Mouse (Mus musculus) heart, embryonic 13.5 days (tissue): ENCODE results near the gene Gp1ba. TPM values are rescaled to one million over a fixed set of nuclear protein-coding genes. Genes with fewer than 3 reads are reported as not detected.
A peak's percentile ranks its signal among the peaks of the same experiment; 100 is the strongest.

Experiments used
- ATAC-seq: fragments of 200-750 bp; cut with Nextera tagmentation; 2 replicates; pipeline ENCODE4 v1.8.0; 2017; ENCODE audit warnings: moderate TSS enrichment; ENCODE audit not compliant: insufficient number of reproducible peaks, low FRiP score, low TSS enrichment; ENCODE audit errors: extremely low read depth
- H3K27ac ChIP-seq: fragments of 300-500 bp; sonication (generic); replicated peaks from 2 replicates; pipeline ENCODE4 v1.5.1; 2015; ENCODE audit warnings: moderate library complexity, mild to moderate bottlenecking, inconsistent platforms
- H3K27me3 ChIP-seq: fragments of 300-500 bp; sonication (generic); replicated peaks from 2 replicates; pipeline ENCODE4 v1.6.1; 2015; ENCODE audit warnings: mild to moderate bottlenecking, inconsistent platforms
- H3K36me3 ChIP-seq: fragments of 300-500 bp; sonication (generic); 2 replicates; pipeline ENCODE4 v1.6.1; 2015; ENCODE audit warnings: mild to moderate bottlenecking, inconsistent platforms
- H3K4me1 ChIP-seq: fragments of 300-500 bp; sonication (generic); 2 replicates; pipeline ENCODE4 v1.6.1; 2015; ENCODE audit warnings: inconsistent platforms
- H3K4me2 ChIP-seq: fragments of 300-500 bp; sonication (generic); 2 replicates; pipeline ENCODE4 v1.6.1; 2015; ENCODE audit warnings: inconsistent platforms, mild to moderate bottlenecking, moderate library complexity
- H3K4me3 ChIP-seq: fragments of 300-500 bp; sonication (generic); 2 replicates; pipeline ENCODE4 v1.5.1; 2015; ENCODE audit warnings: moderate library complexity, mild to moderate bottlenecking, inconsistent platforms
- H3K9ac ChIP-seq: fragments of 300-500 bp; sonication (generic); 2 replicates; pipeline ENCODE4 v1.6.1; 2015; ENCODE audit warnings: inconsistent platforms, mild to moderate bottlenecking, moderate library complexity
- H3K9me3 ChIP-seq: fragments of 300-500 bp; sonication (generic); 2 replicates; pipeline ENCODE4 v1.6.1; 2016; ENCODE audit warnings: inconsistent platforms
- WGBS: fragments of 180-500 bp; shearing (Covaris S2); methylation state at CpG from one replicate; pipeline ENCODE4 v1.1.7; 2015; ENCODE audit warnings: mixed read lengths; 5-methylcytosine and 5-hydroxymethylcytosine counted together
- polyA plus RNA-seq: library from polyadenylated mRNA; unstranded; fragments of >200 nt; fragmentation: Nextera tagmentation; extraction: Ambion mirVana; gene quantifications from 2 replicates; pipeline ENCODE4 v1.2.1, GENCODE M21; 2015

The Gp1ba gene
- polyA plus RNA-seq, 1 experiment from 2014 or later = 0.86 TPM

DNA sequence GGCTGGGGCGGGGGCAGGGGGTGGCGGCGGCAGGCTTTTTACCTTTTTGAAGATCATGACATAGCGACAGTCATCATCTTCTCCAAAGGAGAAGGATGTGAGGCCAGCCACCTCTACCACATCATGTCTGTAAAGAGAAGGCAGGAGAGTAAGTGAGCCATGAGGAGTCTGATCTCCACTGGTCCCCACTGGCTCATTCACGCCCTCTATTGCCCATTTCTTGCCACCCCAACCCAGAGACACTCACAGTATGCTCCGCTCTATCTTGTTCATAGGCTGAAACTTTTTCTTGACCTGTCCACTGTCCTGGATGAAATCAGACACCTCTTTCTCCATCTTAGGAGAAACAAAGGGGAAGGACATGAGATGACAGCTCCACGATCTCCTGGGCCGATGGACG, 25.8 kb downstream of the Gp1ba start:
- H3K9me3 ChIP-seq = no peaks in the 10 kb centered on the region
- no peak for ATAC-seq
- no peak overlapping the region for H3K9ac ChIP-seq
- WGBS = 91% methylated on average over 9 of the region's 9 CpGs
- H3K27ac ChIP-seq = no peak overlapping the region
- peaks cover 37% of the 10 kb centered on the region for H3K4me1 ChIP-seq
- H3K27me3 ChIP-seq = no peaks in the 10 kb centered on the region
- H3K36me3 ChIP-seq = peaks cover 77% of the 10 kb centered on the region
- H3K4me2 ChIP-seq = no peak overlapping the region
- H3K4me3 ChIP-seq = no peak overlapping the region

DNA sequence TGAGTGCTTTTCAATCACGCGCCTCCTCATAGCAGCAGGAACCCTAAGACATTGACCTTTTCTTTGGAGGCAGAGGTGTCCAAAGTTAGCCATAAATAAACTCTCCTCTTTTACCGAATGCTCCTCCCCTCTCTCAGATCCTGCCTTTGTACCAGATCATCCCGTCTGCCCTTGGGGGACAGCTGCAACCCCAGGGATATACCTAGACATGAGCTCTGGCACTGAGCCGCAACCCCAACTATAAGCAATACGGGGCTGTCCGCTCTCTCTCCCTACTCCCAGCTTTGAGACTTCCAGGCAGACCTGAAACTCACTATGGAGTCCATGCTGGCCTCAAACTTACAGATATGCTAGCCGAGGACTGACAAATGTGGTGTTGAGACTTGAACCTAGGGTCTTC, 27.8 kb downstream of the Gp1ba start:
- Histone ChIP-seq H3K27me3 (no peaks in the 10 kb centered on the region), H3K4me1 (peaks cover 50% of the 10 kb centered on the region), H3K27ac (no peak overlapping the region), H3K9me3 (no peaks in the 10 kb centered on the region), H3K9ac (0 out of 2 replicates have a peak overlapping the region, but pooled peaks have one; percentile 86), H3K36me3 (peaks cover 67% of the 10 kb centered on the region), H3K4me3 (no peak overlapping the region), H3K4me2 (no peak overlapping the region)
- no peak for ATAC-seq
- 92% methylated on average over 8 of the region's 8 CpGs for WGBS

DNA sequence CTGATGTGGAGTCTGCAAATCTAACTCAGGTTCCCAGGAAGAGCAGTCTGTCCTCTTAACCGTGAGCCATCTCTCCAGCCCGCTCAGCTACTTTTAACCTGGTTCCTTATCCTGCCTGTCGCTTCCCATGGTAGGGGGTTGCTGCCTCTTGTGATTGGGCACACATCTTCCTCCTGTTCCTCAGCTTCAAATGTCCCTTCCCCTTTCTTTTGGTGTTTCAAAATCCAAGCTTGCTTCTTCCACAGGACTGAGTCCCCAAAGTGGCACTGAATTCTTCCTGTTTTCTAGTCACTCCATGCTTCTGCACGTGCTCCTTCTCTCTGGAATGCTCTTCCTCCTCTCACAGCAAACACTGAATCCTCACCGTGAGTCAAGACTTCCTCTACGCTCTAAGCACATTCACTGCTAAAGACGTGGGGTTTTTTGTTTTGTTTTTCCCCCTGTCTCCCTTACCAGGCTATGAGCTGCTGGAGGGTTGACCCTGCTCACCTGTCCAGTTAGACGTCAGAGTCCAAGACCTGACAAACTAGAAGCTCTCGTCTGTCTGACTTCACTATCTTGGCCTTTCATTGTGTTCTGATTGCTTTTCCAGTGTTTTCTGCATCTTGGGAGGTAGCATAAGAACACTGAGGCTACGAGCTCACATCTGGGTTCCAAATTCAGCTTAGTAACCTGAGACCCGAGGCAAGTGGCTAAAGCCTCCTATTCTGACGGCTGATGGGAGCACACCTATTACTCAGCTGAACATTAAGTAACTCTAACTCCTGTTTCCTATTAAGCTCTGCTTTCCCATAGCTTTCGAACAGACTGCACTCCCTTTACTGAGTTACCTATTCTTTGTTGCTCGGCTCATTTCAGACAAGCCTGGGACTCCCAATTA, 28.6 kb downstream of the Gp1ba start:
- Histone ChIP-seq H3K27ac (peak overlapping the region; percentile 98), H3K9me3 (no peaks in the 10 kb centered on the region), H3K4me3 (peak overlapping the region; percentile 75), H3K36me3 (peaks cover 67% of the 10 kb centered on the region), H3K4me2 (peak overlapping the region; percentile 91), H3K27me3 (no peaks in the 10 kb centered on the region), H3K4me1 (peaks cover 56% of the 10 kb centered on the region), H3K9ac (peak overlapping the region; percentile 86)
- no peak for ATAC-seq
- 70% methylated on average over 14 of the region's 14 CpGs for WGBS

DNA sequence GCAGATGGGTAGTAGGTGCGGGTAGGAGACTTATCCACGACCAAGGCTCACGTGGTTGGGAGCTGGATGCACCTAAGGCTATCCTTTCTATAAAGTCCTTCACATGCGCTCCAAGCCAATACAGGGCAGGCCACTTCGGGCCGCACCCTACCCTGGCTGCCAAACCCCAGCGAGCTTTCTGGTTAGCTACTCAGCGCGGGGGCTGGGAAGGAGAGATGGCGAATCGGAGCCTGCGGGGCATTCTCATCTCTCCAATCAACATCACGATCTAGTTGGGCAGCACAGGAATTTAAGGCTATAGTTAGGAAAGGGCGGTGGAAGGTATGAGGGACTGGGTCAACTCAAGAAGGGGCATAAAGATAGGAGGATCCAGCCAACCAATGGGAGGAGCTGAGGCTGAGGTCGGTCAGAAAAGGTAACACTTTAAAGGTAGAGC, 29.4 kb downstream of the Gp1ba start:
- ATAC-seq = peak; percentile 6; the same call in 1 of the 2 replicates
- Histone ChIP-seq H3K4me1 (peaks cover 50% of the 10 kb centered on the region), H3K4me2 (peak overlapping the region; percentile 91), H3K9me3 (no peaks in the 10 kb centered on the region), H3K27me3 (no peaks in the 10 kb centered on the region), H3K4me3 (peak overlapping the region; percentile 75), H3K9ac (peak overlapping the region; percentile 86), H3K27ac (peak overlapping the region; percentile 98), H3K36me3 (peaks cover 62% of the 10 kb centered on the region)
- WGBS = under 1% methylated on average over 15 of the region's 15 CpGs

DNA sequence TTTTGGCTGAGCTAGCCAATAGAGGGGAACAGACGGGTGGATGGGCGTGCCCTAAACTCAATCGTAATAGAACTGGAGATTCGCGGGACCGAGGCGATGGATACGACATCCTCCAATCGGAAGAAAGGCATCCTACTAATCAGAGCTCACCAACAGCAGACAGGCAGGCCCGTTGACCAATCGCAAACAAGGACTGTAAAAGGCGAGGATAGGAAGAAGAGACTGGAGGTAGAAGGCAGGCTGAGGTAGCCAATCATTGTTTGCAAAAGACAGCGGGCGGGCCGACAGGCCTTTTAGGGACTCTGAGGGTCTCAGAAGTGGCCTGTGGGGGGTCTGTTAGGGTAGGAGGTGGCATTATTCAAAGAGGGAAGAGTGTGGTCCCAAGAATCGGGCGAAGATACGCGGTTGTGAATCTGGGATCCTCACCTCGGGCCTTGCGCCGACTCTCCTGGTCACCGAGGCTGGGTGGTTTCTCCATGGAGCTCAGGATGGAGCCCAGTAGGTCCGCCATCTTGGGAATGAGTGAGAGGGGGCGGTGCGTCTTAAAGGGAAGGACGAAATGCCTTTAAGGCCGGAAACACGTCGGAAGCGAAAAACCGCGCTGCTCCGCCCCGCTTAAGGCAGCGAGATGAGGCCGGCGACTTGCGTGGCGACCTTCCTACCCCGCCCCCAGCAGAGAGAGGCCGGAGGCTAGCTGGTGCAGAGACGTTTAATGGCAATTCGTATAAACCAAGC, 30.0 kb downstream of the Gp1ba start, which contains the start of gene Spag7:
TSS of gene Spag7 (minus strand) at position 646 of the 735 bp plus-strand sequence.
- Histone ChIP-seq H3K9me3 (no peaks in the 10 kb centered on the region), H3K4me3 (peak within 1 kb of the TSS; percentile 75), H3K4me1 (peaks cover 49% of the 10 kb centered on the region), H3K9ac (peak within 1 kb of the TSS; percentile 93), H3K27ac (peak within 1 kb of the TSS; percentile 98), H3K36me3 (peaks cover 62% of the 10 kb centered on the region), H3K4me2 (peak within 1 kb of the TSS; percentile 91), H3K27me3 (no peaks in the 10 kb centered on the region)
- peak; percentile 91 for ATAC-seq
- under 1% methylated on average over 44 of the region's 44 CpGs for WGBS

DNA sequence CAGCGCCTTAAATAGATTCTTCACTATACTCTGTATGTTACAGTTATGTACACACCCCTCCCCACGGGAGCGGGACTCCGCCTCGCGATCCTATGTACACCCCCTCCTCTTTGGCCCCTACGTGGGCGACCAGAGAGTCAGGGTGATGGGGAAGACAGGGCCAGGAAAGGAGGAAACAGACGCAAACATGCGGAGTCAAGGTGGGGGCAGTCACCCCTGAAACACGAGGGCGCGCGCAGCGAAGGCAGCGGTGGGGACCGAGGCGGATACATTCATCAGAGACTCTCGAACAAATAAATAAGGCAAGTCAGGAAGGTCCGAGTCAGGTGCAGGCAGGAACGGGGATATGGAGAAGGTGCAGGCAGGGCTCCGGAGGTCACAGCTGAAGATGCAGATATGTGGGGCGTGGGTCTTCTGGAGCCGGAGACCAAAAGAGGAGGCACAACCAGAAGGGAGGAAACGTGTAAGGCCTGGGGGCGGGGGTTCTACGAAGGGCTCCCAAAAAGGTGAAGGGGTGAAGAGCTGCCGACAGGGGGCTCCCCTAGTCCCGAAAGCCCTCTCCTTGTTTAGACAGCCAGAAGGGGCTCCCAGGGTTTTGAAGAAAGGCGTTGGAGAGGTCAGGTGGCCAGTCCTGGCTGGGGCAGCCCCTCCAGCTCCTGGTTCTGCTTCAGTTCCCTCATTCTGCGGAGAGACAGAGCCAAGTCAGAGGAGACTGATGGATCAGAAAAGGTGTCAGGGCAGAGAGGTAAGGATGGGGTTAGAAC, 30.8 kb downstream of the Gp1ba start:
- Histone ChIP-seq H3K9me3 (no peaks in the 10 kb centered on the region), H3K27ac (peak overlapping the region; percentile 98)
- under 1% methylated on average over 31 of the region's 31 CpGs for WGBS

DNA sequence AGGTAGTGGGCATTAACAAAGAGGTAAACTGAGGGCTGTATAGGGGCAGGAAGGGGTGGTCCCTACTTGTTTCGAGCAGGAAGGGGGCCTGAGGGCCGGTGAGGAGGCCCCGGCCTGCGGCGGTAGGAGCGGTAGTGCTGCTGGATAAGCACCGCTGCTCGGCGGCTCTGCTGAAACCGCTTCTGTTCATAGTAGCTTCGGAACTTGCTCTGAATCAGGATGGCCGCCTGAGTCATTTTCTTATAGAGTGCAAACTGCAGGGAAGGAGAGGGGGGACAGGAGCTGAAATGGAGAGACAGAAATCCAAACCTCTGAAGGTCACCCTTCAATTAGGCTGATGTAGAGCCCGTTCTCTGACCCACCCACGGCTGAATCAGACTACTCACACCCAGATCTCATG, 31.6 kb downstream of the Gp1ba start:
- peak overlapping the region; percentile 93 for H3K9ac ChIP-seq
- peaks cover 43% of the 10 kb centered on the region for H3K4me1 ChIP-seq
- H3K36me3 ChIP-seq = peaks cover 62% of the 10 kb centered on the region

More for the DNA sequence above, 30.8 kb downstream of the Gp1ba start:
- Histone ChIP-seq H3K4me2 (peak overlapping the region; percentile 91), H3K9ac (peak overlapping the region; percentile 93), H3K36me3 (peaks cover 62% of the 10 kb centered on the region), H3K4me1 (peaks cover 43% of the 10 kb centered on the region), H3K4me3 (peak overlapping the region; percentile 75), H3K27me3 (no peaks in the 10 kb centered on the region)
- peak; percentile 11; the same call in 1 of the 2 replicates for ATAC-seq

DNA sequence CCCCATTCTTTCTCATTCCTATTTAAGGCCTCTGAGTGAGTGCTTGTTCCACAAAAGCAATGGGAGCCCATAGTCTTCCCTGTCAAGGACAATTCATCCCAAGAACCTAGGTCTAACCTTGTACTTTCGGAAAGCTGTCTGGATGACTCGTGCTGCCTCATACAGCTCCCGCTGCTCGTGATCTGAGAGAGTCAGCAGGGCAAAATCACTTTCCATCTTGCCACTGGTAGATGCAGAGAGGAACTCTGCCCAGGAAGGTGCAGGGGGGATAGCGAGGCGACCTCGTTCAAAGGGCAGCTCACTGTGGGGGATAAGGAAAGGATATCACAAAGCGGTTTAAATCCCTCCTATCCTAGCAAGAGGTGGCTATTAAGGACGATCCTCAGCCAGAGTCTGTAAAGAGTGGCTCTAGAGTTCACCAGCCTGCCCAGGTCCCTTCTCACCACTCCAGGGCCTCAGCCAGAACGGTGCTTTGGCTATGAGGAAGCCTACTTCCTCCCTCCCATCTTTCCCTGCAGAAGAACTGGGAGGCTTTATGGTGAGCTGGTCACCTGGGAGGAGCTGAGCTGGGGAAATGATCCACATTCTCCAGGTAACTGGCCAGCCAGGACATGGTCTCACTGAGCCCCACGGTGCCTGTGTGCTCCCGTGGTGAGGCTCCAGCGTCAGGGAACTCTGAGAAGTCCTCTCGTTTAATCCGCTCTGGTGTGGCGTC, 32.6 kb downstream of the Gp1ba start:
- ATAC-seq = no peak
- peak overlapping the region; percentile 93; the same call in 1 of the 2 replicates for H3K9ac ChIP-seq
- peak overlapping the region; percentile 91 for H3K4me2 ChIP-seq
- H3K4me1 ChIP-seq = peaks cover 47% of the 10 kb centered on the region
- peaks cover 63% of the 10 kb centered on the region for H3K36me3 ChIP-seq
- no peaks in the 10 kb centered on the region for H3K27me3 ChIP-seq
- 70% methylated on average over 16 of the region's 16 CpGs for WGBS
- H3K9me3 ChIP-seq = no peaks in the 10 kb centered on the region
- H3K4me3 ChIP-seq = peak overlapping the region; percentile 75
- H3K27ac ChIP-seq = peak overlapping the region; percentile 98; the same call in 1 of the 2 replicates

More for the DNA sequence above, 31.6 kb downstream of the Gp1ba start:
- no peak for ATAC-seq
- 39% methylated on average over 14 of the region's 14 CpGs for WGBS
- peak overlapping the region; percentile 75 for H3K4me3 ChIP-seq
- H3K27ac ChIP-seq = peak overlapping the region; percentile 98
- H3K27me3 ChIP-seq = no peaks in the 10 kb centered on the region
- H3K9me3 ChIP-seq = no peaks in the 10 kb centered on the region
- peak overlapping the region; percentile 91 for H3K4me2 ChIP-seq

DNA sequence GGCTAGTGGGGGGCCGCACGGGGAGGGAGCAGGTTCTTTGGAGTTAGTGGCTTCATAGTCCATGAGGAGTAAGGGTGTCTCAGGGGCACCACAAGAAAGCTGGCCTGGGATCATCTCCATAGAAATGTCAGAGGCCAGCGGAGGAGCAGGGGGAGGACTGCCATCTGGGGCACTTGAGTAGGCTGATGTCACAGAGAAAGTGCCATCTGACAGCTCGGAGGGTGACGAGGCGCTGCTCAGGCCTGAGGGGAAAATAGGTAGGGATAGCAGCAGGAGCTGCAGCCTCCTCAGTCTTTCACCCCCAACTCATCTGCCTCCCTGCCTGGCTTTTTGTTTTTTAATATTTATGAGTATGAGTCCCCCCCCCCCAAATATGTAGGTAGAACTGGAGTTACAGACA, 35.1 kb downstream of the Gp1ba start:
- H3K9me3 ChIP-seq = no peaks in the 10 kb centered on the region
- no peak overlapping the region for H3K4me2 ChIP-seq
- peaks cover 28% of the 10 kb centered on the region for H3K4me1 ChIP-seq
- H3K4me3 ChIP-seq = no peak overlapping the region
- H3K27ac ChIP-seq = no peak overlapping the region
- no peak for ATAC-seq
- 77% methylated on average over 6 of the region's 6 CpGs for WGBS
- H3K36me3 ChIP-seq = peaks cover 70% of the 10 kb centered on the region
- peak overlapping the region; percentile 14; the same call in 1 of the 2 replicates for H3K9ac ChIP-seq
- H3K27me3 ChIP-seq = no peaks in the 10 kb centered on the region

DNA sequence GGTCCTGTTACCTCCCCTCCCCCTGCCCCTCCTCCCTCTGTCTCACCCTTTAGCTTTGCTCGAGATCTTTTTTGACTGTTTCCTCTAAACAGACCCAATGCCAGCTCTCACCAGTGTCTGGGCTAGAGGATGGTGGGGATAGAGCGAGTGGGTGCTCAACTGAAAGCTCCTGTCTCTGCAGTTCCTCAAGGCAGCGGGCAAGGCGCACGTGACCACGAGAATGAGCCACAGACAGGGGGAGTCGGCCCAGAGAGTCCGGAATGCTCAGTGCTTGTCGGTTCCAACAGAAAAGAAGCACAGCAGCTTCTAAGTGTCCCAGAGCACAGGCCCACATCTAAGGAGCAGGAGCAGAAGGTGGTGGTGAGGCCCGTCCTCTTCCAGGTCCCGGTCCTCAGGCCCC, 35.6 kb downstream of the Gp1ba start:
- H3K27me3 ChIP-seq = no peaks in the 10 kb centered on the region
- ATAC-seq = no peak
- peaks cover 28% of the 10 kb centered on the region for H3K4me1 ChIP-seq
- peaks cover 75% of the 10 kb centered on the region for H3K36me3 ChIP-seq
- WGBS = 66% methylated on average over 11 of the region's 11 CpGs
- no peaks in the 10 kb centered on the region for H3K9me3 ChIP-seq
- H3K4me3 ChIP-seq = no peak overlapping the region
- no peak overlapping the region for H3K27ac ChIP-seq
- no peak overlapping the region for H3K4me2 ChIP-seq
- peak overlapping the region; percentile 14; the same call in 1 of the 2 replicates for H3K9ac ChIP-seq
